Mouse (Mus musculus) heart, adult 2 months (tissue): ENCODE measurements around the gene Rbm19. TPM values are rescaled to one million over a fixed set of nuclear protein-coding genes. Genes with fewer than 3 reads are reported as not detected.

Source experiments
- DNase-seq, 2 experiments: peaks; one replicate each; pipeline ENCODE4 v3.0.0; 2021
- H3K27ac ChIP-seq: fragments of 200-600 bp; 2 replicates; pipeline ENCODE4 v1.8.1; 2022
- H3K27me3 ChIP-seq: fragments of 200-500 bp; 2 replicates; pipeline ENCODE4 v1.6.1; 2012; ENCODE audit warnings: mild to moderate bottlenecking, low read length, inconsistent platforms, mixed read lengths; ENCODE audit not compliant: control insufficient read depth, insufficient read depth
- H3K36me3 ChIP-seq: fragments of 200-500 bp; 2 replicates; pipeline ENCODE4 v1.6.1; 2012; ENCODE audit warnings: low read length, inconsistent platforms; ENCODE audit not compliant: control insufficient read depth, insufficient read depth
- H3K4me1 ChIP-seq: fragments of 200-500 bp; 2 replicates; pipeline ENCODE4 v1.6.1; 2011; ENCODE audit warnings: low read length; ENCODE audit not compliant: control insufficient read depth, insufficient read depth
- H3K4me3 ChIP-seq: fragments of 200-600 bp; 2 replicates; pipeline ENCODE4 v1.8.1; 2022
- H3K79me2 ChIP-seq: fragments of 200-500 bp; replicated peaks from 2 replicates; pipeline ENCODE4 v1.6.1; 2012; ENCODE audit warnings: mild to moderate bottlenecking, inconsistent platforms, low read length, moderate library complexity, mixed read lengths; ENCODE audit not compliant: control insufficient read depth, insufficient read depth
- H3K9ac ChIP-seq: fragments of 200-500 bp; 2 replicates; pipeline ENCODE4 v1.6.1; 2012; ENCODE audit warnings: low read depth, mild to moderate bottlenecking, control low read depth, inconsistent platforms, low read length, mixed read lengths
- EP300 ChIP-seq: fragments of 200-500 bp; IDR thresholded peaks from 2 replicates; pipeline ENCODE4 v1.6.1; 2011; ENCODE audit warnings: low read depth, low read length, control low read depth; ENCODE audit not compliant: insufficient read depth
- POLR2A ChIP-seq: fragments of 200-500 bp; IDR thresholded peaks from 2 replicates; pipeline ENCODE4 v1.6.1; 2011; ENCODE audit warnings: mild to moderate bottlenecking, low read depth, low read length, control low read depth; ENCODE audit not compliant: insufficient read depth
- whole genome bisulfite sequencing: fragments of 180-500 bp; shearing (Covaris S2); methylation state at CpG from one replicate; pipeline ENCODE4 v1.1.7; 2018; 5-methylcytosine and 5-hydroxymethylcytosine counted together
- intact Hi-C: fragments of 180-260 bp; cut with DNase I; formaldehyde crosslinking; loops from one replicate; pipeline ENCODE4 v1.15.1; 2025
- polyA plus RNA-seq: library from polyadenylated mRNA; depleted of rRNA; stranded (reverse); fragments of >200 nt; gene quantifications from 2 replicates; pipeline ENCODE4 v1.2.3, GENCODE M21; 2012
- total RNA-seq, 2 experiments: library from RNA; stranded (reverse); gene quantifications; 2 replicates each; pipeline ENCODE4 v1.2.3; 2021

Rbm19 gene
- total and polyA plus RNA-seq, 3 experiments: 11.6 to 22.1 (median 19.6) TPM

DNA sequence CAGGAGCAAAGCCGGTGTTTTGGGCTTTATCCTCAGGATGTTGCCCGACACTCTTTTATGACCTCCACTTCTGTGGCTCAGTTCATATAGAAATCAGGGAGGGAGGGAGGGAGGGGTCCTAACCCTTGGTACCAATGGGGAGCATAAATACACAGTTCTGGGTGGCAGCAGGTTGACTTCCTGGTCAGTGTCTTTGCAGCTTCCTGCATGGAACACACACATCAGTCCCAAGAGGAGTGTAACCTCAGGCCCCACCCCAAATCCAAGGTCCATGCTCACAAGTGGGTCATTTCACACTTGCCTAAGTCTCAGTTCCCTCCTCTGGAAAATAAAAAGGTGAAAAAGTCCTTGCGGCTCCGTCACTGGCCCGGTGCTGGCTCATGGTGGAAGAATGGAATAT, 129.1 kb downstream of the Rbm19 start:
- peaks cover 4% of the 10 kb centered on the region for H3K27me3 ChIP-seq
- TF ChIP-seq EP300 (no peak), POLR2A (no peak)
- no peaks in the 10 kb centered on the region for H3K79me2 ChIP-seq
- DNase-seq: no peak
- no peaks in the 10 kb centered on the region for H3K4me1 ChIP-seq
- H3K27ac ChIP-seq: no peak overlapping the region
- H3K36me3 ChIP-seq: no peaks in the 10 kb centered on the region
- WGBS: 63% methylated on average over 5 of the region's 5 CpGs
- no peak overlapping the region for H3K4me3 ChIP-seq
- intact Hi-C loops: no loop called here
- no peak overlapping the region for H3K9ac ChIP-seq
